Mouse (Mus musculus) midbrain, embryonic 15.5 days (tissue): ENCODE measurements around the gene Nudt5. TPM values are rescaled to one million over a fixed set of nuclear protein-coding genes. Genes with fewer than 3 reads are reported as not detected.

Experiments used
- ATAC-seq: fragments of 200-750 bp; cut with Nextera tagmentation; replicated peaks from 2 replicates; pipeline ENCODE4 v1.8.0; 2017; ENCODE audit warnings: moderate TSS enrichment
- H3K27ac ChIP-seq: fragments of 300-500 bp; sonication (generic); 2 replicates; pipeline ENCODE4 v1.5.1; 2015; ENCODE audit warnings: mild to moderate bottlenecking, inconsistent platforms
- H3K27me3 ChIP-seq: fragments of 300-500 bp; sonication (generic); replicated peaks from 2 replicates; pipeline ENCODE4 v1.6.1; 2015; ENCODE audit warnings: inconsistent platforms
- H3K36me3 ChIP-seq: fragments of 300-500 bp; sonication (generic); replicated peaks from 2 replicates; pipeline ENCODE4 v1.6.1; 2015; ENCODE audit warnings: inconsistent platforms
- H3K4me1 ChIP-seq: fragments of 300-500 bp; sonication (generic); 2 replicates; pipeline ENCODE4 v1.6.1; 2015; ENCODE audit warnings: inconsistent platforms
- H3K4me2 ChIP-seq: fragments of 300-500 bp; sonication (generic); 2 replicates; pipeline ENCODE4 v1.6.1; 2015; ENCODE audit warnings: inconsistent platforms, mild to moderate bottlenecking, moderate library complexity
- H3K4me3 ChIP-seq: fragments of 300-500 bp; sonication (generic); 2 replicates; pipeline ENCODE4 v1.5.1; 2015; ENCODE audit warnings: mild to moderate bottlenecking, inconsistent platforms
- H3K9ac ChIP-seq: fragments of 300-500 bp; sonication (generic); 2 replicates; pipeline ENCODE4 v1.6.1; 2015; ENCODE audit warnings: mild to moderate bottlenecking, inconsistent platforms
- H3K9me3 ChIP-seq: fragments of 300-500 bp; sonication (generic); 2 replicates; pipeline ENCODE4 v1.6.1; 2016; ENCODE audit warnings: inconsistent platforms
- WGBS: fragments of 180-500 bp; shearing (Covaris S2); methylation state at CpG from one replicate; pipeline ENCODE4 v1.1.7; 2015; ENCODE audit warnings: mixed read lengths; 5-methylcytosine and 5-hydroxymethylcytosine counted together
- polyA plus RNA-seq: library from polyadenylated mRNA; unstranded; fragments of >200 nt; fragmentation: Nextera tagmentation; extraction: Ambion mirVana; gene quantifications from 2 replicates; pipeline ENCODE4 v1.2.1, GENCODE M21; 2015

Gene Nudt5
- polyA plus RNA-seq, 1 experiment from 2014 or later, result 22.0 TPM

DNA sequence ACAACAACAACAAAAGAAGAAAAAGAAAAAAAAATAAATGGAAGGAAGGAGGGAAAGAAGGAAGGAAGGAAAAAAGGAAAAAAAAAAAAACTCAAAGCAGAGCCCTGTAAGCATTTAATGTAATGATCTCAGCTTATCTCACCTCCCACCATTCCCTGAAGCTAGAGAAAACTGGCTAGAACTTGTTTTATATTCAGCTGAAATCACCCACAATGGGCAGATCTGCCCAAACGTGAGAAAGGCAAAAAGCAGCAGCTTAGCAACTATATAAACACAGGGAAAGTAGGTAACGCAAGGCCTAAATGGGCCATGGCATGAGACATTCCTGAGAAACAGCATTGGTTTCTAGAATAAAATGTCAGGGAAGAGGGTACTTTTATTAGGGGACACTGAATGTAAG lies 44.6 kb downstream of the Nudt5 start:
- Histone ChIP-seq H3K9me3 (no peaks in the 10 kb centered on the region), H3K9ac (no peak overlapping the region), H3K4me1 (peaks cover 11% of the 10 kb centered on the region), H3K4me2 (no peak overlapping the region), H3K4me3 (no peak overlapping the region), H3K36me3 (peaks cover 16% of the 10 kb centered on the region), H3K27ac (no peak overlapping the region), H3K27me3 (no peaks in the 10 kb centered on the region)
- 72% methylated on average over 2 of the region's 2 CpGs for WGBS
- no peak for ATAC-seq

DNA sequence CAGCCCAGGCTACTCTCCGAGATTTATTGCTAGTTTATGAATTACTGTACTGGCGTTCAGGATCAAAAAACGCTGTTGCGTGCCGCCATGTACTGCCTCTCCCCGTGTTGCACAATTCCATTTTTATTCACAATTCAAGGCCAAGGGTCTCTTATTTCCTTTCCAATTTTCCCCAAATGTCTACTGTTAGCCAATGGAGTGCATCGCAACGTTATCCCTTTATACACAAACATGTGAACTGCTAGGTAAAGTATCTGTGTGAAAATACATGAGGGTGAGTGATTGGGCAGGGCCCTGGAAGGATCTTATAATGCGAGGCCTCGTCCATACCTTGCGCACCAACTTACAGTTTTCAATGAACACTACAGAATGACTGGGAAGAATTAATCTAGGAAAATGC lies 49.5 kb downstream of the Nudt5 start:
- H3K4me2 ChIP-seq, result peak overlapping the region; percentile 53
- 51% methylated on average over 11 of the region's 11 CpGs for WGBS
- H3K27ac ChIP-seq, result no peak overlapping the region
- H3K9me3 ChIP-seq, result no peaks in the 10 kb centered on the region
- peaks cover 9% of the 10 kb centered on the region; the same call in 1 of the 2 replicates for H3K36me3 ChIP-seq
- H3K4me3 ChIP-seq, result peak overlapping the region; percentile 83
- H3K4me1 ChIP-seq, result peaks cover 11% of the 10 kb centered on the region
- no peaks in the 10 kb centered on the region for H3K27me3 ChIP-seq
- H3K9ac ChIP-seq, result peak overlapping the region; percentile 90; the same call in 1 of the 2 replicates
- peak; percentile 30 for ATAC-seq

DNA sequence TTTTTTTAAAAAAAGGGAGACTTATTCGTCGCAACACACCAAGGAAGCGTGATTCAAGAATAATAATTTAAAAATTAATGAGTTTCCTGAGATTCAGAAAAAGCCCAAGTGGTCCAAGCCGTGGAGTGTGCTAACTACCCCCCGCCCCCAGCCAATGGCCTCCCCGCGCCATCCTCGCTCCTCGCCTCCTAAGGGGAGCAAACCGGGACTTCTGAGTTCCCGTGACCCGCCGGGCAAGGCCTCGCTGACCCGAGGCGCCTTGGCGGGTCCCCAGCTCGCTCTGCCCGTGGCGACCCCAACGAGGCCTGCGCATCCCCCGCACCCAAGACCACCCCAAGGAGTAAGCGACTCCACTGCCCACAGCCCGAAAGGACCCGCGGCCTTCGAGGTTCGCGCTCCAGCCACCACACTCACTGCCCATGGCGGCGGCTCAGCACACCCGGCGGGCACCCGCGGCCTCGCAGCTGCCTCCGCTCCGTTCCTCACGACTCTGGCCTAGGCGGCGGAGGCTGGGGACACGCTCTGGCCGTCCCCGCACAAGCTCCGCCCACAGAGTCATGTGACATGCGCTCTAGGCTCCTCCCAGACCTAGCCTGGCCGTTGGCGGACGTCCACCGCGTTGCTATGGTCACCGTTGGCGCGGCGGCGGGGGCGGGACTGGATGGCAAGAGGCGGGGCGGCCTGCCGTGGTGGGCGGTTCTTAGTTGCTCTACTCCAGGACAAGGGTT lies 50.2 kb downstream of the Nudt5 start, which contains the start of gene Sec61a2:
Gene Sec61a2 (minus strand): TSS at position 590 of the 728 bp plus-strand sequence.
- Histone ChIP-seq H3K4me2 (peak within 1 kb of the TSS; percentile 53), H3K9me3 (no peaks in the 10 kb centered on the region), H3K27me3 (no peaks in the 10 kb centered on the region), H3K4me1 (peaks cover 11% of the 10 kb centered on the region), H3K4me3 (peak within 1 kb of the TSS; percentile 83), H3K9ac (peak within 1 kb of the TSS; percentile 90), H3K27ac (peak within 1 kb of the TSS; percentile 82), H3K36me3 (peaks cover 9% of the 10 kb centered on the region; the same call in 1 of the 2 replicates)
- ATAC-seq, result peak; percentile 99
- under 1% methylated on average over 62 of the region's 62 CpGs for WGBS

DNA sequence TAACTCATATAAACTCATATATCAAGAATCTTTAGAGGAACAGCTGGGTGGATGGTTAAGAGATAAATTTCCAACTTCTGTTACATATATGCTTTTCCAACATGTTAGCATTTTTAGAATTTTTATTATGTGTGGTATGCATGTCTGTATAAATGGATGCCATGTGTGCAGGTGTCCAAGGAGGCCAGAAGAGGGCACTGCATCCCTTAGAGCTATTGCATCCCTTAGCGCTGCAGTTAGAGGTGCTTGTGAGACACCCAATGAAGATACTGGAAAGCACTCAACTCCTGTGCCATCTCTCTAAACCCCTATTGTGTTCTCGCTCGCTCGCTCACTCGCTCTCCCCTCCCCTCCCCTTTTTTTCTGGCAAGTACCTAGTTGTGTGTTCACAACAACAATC lies 55.3 kb downstream of the Nudt5 start:
- no peaks in the 10 kb centered on the region for H3K27me3 ChIP-seq
- no peaks in the 10 kb centered on the region for H3K4me1 ChIP-seq
- no peak overlapping the region for H3K4me3 ChIP-seq
- H3K9me3 ChIP-seq, result no peaks in the 10 kb centered on the region
- H3K36me3 ChIP-seq, result peaks cover 16% of the 10 kb centered on the region; the same call in 1 of the 2 replicates
- H3K9ac ChIP-seq, result no peak overlapping the region
- 58% methylated on average over 5 of the region's 5 CpGs for WGBS
- no peak for ATAC-seq
- no peak overlapping the region for H3K4me2 ChIP-seq
- H3K27ac ChIP-seq, result no peak overlapping the region

DNA sequence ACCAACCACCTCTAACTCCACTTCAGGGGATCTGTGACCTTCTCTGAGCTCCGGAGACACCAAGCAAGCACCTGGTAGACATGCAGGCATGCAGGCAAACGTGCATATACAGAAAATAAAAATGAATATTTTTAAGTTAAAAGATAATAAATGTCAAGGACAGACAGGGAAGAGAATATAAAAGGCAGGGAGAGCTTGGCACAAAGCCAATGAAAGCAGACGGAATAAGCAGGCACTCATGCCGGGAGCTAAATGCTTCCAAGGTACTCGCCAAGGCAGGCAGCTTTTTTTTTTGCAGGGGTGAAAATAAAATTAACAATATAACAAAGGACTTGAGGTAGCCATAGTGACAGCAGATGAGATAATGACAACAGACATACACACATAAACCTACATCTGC lies 61.3 kb downstream of the Nudt5 start:
- Histone ChIP-seq H3K27me3 (no peaks in the 10 kb centered on the region), H3K4me3 (no peak overlapping the region), H3K4me1 (no peaks in the 10 kb centered on the region), H3K9ac (no peak overlapping the region), H3K9me3 (no peaks in the 10 kb centered on the region), H3K27ac (no peak overlapping the region), H3K4me2 (no peak overlapping the region), H3K36me3 (peaks cover 6% of the 10 kb centered on the region; the same call in 1 of the 2 replicates)
- no peak for ATAC-seq
- 46% methylated on average over 5 of the region's 5 CpGs for WGBS

DNA sequence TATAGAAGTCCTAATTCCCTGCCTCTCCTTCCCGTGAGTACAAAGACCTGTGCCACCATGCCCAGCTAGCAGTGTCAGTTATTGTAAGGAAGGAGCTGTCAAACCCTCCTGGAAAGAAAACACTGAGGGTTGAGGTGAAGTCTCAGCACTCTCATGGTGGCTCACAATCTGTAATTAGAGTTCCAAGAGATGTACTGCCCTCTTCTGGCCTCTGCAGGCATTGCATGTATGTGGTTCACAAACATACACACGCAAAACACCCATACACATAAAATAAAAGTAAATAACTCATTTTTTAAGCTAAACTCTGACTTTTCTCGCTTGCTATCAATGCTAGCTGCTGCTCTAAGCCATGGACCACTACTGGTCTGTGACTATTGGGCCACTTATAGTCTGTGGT lies 61.8 kb downstream of the Nudt5 start:
- Histone ChIP-seq H3K36me3 (peaks cover 6% of the 10 kb centered on the region; the same call in 1 of the 2 replicates), H3K4me1 (no peaks in the 10 kb centered on the region), H3K4me3 (no peak overlapping the region), H3K27ac (no peak overlapping the region), H3K27me3 (no peaks in the 10 kb centered on the region), H3K9me3 (no peaks in the 10 kb centered on the region), H3K9ac (no peak overlapping the region), H3K4me2 (no peak overlapping the region)
- no peak for ATAC-seq
- WGBS, result 52% methylated on average over 3 of the region's 3 CpGs

DNA sequence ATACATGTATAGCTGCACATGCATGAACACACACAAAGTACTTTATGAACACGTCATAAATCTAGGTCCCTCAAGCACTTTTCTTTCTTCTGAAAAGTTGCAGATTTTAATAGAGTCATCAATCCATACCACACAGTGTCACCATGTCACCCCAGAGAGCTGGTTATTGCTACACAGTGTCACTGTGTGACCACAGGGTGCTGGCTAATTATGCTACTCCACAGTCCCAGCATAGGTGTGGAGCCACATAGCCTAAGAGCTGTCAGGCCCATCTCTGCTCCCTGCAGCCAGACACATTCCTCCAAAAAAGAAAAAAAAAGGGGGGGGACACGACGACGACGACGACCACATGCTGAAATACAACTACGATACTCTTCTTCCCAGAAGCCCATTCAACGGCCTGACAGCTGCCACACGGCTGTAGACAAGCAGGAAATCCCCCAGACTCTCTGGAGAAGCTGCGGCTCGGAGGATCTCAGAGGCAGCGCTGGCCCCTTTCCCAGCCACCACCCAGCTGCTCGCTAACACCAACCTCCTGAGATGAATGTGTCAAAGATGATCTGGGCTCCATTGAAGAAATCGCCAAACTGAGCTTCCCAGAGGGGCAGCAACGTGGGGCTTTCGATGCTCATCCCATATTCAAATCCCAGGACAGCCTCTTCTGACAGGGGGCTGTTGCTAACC lies 66.6 kb downstream of the Nudt5 start:
- Histone ChIP-seq H3K9ac (no peak overlapping the region), H3K4me2 (no peak overlapping the region), H3K27me3 (no peaks in the 10 kb centered on the region), H3K9me3 (no peaks in the 10 kb centered on the region), H3K27ac (no peak overlapping the region), H3K4me3 (no peak overlapping the region), H3K36me3 (no peaks in the 10 kb centered on the region; the same call in 1 of the 2 replicates), H3K4me1 (no peaks in the 10 kb centered on the region)
- ATAC-seq, result 0 out of 2 replicates have a peak, but pooled peaks have one; percentile 48
- WGBS, result 38% methylated on average over 16 of the region's 16 CpGs

Other genes starting within 250 kb of the Nudt5 start
- gene Camk1d, start 130.5 kb upstream of the Nudt5 start, polyA plus RNA-seq, result 6.3 and 6.7 TPM in 2 replicates
- 289 and 293 TPM in 2 replicates for gene Cdc123, start 145 bp downstream of the Nudt5 start, polyA plus RNA-seq
- 1.1 and 1.4 TPM in 2 replicates for gene Gm13199, start 17.9 kb downstream of the Nudt5 start, polyA plus RNA-seq
- 110 and 114 TPM in 2 replicates for gene Sec61a2, start 50.4 kb downstream of the Nudt5 start, polyA plus RNA-seq
- gene Dhtkd1, start 97.8 kb downstream of the Nudt5 start, polyA plus RNA-seq, result 7.4 and 8.4 TPM in 2 replicates
- 8.3 and 8.8 TPM in 2 replicates for gene Upf2, start 106.5 kb downstream of the Nudt5 start, polyA plus RNA-seq